Mouse (Mus musculus) mammary gland, adult 2 months (tissue): ENCODE measurements around the gene Glb1l3. TPM values are rescaled to one million over a fixed set of nuclear protein-coding genes. Genes with fewer than 3 reads are reported as not detected.

Experiments
- polyA plus RNA-seq: library from polyadenylated mRNA; depleted of rRNA; stranded (reverse); fragments of >200 nt; gene quantifications from 2 replicates; pipeline ENCODE4 v1.2.3, GENCODE M21; 2012; ENCODE audit warnings: low replicate concordance; rRNA removed

The Glb1l3 gene
- polyA plus RNA-seq, result not detected in 2 replicates

GRCm38 (mm10) chr9:26860751-26861150 is at the start of gene Glb1l3:
TSS of gene Glb1l3 (minus strand) at chr9:26860890.

GRCm38 (mm10) chr9:26805935-26806666 is 54.6 kb downstream of the Glb1l3 start, which contains the start of gene Glb1l2:
TSS of gene Glb1l2 (minus strand) at chr9:26806468.

Other genes starting within 250 kb of the Glb1l3 start
- 0.22 TPM in 1 of 2 replicates, not detected in the other for gene B3gat1, start 127.2 kb downstream of the Glb1l3 start, polyA plus RNA-seq
- gene Glb1l2, start 54.4 kb downstream of the Glb1l3 start, polyA plus RNA-seq, result 46.2 and 111 TPM in 2 replicates
- 0.33 TPM in 1 of 2 replicates, not detected in the other for gene Gm1110, start 62.2 kb upstream of the Glb1l3 start, polyA plus RNA-seq
- 12.6 and 33.5 TPM in 2 replicates for gene Acad8, start 138.7 kb upstream of the Glb1l3 start, polyA plus RNA-seq
- 3.7 and 9.2 TPM in 2 replicates for gene Thyn1, start 138.8 kb upstream of the Glb1l3 start, polyA plus RNA-seq
- 29.1 and 55.4 TPM in 2 replicates for gene Vps26b, start 169.2 kb upstream of the Glb1l3 start, polyA plus RNA-seq
- 14.2 and 17.5 TPM in 2 replicates for gene Ncapd3, start 169.3 kb upstream of the Glb1l3 start, polyA plus RNA-seq